Mouse (Mus musculus): Measurements from ENCODE around the gene Prrt1.

The Prrt1 gene

DNA sequence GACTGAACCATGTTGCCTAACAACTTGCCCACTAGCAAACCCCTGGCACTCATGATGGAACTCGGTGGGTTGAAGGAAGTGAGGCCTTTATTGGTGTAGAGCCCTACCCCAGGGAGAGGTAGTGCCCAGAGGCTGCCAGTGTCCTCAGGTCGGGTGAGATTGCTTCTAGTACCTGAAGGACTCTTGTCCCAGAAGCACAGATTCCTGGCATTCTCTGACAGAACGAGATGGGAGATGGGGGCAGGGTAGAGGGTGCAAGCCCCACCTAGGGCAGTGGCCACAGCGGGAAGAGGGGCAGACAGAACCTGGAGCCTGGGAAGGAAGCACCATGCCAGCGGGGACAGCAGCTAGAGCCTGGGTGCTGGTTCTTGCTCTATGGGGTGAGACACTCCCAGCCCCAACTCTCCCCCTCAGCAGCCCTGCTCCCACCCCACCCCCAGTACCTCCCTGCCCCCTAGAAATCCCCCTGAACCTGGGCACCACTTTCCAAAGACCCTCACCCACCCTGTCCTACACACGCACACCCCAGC, 31.7 kb upstream of the Prrt1 start, which contains the start of gene Ager:
TSS of gene Ager (plus strand) at position 297 of the 530 bp plus-strand sequence.
- no peak for DNase-seq (ENCODE audit: low spot score)

DNA sequence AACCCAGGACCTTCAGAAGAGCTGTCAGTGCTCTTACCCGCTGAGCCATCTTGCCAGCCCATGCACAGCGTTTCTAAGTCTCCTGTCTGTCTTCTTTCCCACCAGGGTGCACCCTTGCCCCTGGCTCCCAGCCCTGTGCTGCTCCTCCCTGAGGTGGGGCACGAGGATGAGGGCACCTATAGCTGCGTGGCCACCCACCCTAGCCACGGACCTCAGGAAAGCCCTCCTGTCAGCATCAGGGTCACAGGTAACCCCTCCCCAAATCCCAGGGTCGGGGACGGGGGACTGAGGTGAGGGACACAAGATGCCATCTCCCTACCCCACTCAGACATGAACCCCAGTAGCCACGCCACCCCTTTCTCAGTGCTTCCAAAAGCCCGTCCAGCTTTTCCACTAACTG, 29.4 kb upstream of the Prrt1 start:
- no peak for DNase-seq (ENCODE audit: low spot score)

DNA sequence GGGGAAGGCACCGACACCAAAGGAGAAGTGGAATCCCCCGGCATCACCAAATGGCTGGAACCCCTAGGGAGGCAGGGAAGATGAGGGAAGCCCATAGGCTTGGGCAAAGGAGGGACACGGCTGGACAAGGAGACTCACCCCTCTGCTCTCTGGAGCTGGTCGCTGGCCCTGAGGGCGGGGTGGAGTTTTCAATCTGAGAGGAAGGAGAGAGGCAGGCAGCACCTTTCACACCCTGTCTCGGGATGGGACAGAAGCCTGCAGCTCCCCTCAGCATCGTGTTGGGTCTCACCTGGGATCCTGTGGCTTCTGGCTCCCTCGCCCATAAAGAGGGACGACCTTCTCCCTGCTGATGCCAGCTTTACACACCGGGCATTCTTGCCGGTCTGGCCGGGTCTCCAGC, 27.5 kb upstream of the Prrt1 start:
- DNase-seq (ENCODE audit: low spot score) = no peak

DNA sequence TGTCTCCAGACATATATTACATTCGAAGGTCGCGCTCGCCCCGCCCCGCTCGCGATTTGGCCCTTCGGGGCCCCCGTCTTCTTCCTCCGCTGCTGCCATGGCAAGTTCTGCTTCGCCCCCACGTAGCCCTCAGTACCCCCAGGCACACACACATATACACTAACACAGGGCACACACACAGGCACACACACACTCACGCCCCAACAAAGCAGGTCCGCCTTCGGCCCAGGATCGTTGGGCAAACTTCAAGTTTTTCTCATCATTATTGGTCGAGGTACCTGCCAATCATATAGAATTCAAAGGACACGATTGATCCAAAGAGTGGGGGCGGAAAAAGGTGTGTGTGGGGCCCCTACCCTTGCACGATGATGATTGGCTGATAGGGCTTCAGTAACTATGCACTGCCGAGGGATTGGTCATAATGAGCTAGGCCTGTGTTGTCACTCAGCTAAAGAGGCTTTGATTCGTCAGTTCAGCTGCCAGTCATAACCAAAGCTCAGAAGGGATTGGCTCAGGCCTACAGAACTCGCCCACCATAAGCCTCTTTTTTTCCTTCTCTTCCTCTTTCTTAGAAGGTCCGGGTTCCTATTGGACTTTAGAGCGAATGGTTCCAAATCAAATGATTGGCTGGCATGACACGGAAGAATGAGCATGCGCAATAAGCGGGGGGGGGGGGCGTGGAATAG, 25.8 kb upstream of the Prrt1 start, which contains the start of gene Rnf5:
TSS of gene Rnf5 (minus strand) at position 316 of the 686 bp plus-strand sequence.
- DNase-seq (ENCODE audit: low spot score) = peak; percentile 100

DNA sequence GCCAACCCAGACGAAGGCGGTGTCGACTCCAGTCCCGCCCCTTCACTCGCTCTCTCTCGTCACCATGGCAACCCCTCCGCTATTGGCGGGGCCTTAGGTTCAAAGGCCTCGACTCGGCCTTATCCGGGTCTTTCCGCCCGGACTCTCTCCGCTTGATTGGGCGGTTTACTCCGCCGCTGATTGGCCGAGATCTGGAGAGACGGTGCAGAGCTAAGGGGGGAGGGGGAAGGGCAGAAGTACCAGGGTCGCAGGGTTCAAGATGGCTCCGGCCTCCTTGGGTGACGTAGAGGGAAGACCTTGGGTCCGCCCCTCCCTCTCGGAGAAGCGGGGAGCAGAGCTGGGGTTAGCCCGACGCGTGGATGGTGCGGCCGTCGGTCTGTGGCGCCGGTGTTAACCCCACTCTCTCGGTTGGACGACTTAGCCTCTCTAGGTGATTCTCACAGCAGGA, 25.2 kb upstream of the Prrt1 start, which contains the start of gene Agpat1:
TSS of gene Agpat1 (plus strand) at position 202 of the 448 bp plus-strand sequence.
- DNase-seq (ENCODE audit: low spot score) = no peak

DNA sequence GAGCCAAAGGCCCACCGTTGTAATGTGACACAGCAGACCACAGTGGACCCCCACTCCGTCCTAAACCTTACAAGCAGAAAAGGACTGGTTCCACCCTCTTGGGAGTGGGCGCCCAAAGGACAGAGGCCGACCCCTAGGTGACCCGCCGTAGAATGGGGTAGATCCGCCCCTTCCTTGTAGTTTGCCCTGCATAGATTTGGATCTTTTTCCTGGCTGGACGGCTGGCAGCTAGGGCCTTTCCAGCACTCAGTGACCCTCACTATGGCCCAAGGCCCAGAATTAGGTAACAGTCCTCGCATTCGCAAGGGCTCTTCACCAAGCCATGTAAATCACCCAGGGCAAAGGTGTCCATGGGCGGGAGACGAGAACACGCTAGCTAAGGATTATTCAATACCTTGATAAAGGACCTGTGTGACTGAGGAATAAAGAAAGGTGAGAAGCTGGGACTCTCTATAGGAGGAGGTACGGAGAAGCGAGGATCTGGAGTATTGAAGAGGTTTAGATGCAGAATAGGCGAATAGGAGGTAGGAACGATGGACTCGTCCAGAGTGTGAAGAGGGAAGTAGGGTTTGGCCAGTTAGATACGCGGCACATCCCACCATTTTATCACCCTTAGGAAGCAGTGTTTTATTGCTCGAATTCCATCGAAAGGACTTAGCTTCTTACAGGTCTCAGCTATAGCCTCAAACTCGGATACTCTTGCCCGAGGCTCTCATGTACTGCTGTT, 24.7 kb upstream of the Prrt1 start:
- DNase-seq (ENCODE audit: low spot score) = peak; percentile 46

DNA sequence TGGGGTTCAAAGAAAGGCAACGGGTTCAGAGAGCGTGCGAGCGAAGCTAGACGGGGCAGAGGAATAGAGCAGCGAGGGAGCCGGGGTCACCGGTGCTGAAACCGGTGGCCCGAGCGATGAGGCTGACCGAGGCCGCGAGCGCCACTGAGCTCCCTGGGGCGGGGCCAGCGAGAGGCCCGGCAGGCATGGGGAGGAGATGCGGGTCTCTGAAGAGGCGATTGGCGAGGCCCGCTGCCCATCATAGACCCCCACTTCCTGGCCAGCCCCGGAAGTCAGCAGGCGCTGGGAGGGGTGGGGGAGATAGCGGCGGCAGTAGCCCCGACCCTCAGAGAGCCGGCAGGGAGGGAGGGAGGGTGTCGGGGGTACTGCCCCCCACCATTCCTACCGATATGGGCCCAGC, 23.7 kb upstream of the Prrt1 start:
- DNase-seq (ENCODE audit: low spot score) = peak; percentile 96

DNA sequence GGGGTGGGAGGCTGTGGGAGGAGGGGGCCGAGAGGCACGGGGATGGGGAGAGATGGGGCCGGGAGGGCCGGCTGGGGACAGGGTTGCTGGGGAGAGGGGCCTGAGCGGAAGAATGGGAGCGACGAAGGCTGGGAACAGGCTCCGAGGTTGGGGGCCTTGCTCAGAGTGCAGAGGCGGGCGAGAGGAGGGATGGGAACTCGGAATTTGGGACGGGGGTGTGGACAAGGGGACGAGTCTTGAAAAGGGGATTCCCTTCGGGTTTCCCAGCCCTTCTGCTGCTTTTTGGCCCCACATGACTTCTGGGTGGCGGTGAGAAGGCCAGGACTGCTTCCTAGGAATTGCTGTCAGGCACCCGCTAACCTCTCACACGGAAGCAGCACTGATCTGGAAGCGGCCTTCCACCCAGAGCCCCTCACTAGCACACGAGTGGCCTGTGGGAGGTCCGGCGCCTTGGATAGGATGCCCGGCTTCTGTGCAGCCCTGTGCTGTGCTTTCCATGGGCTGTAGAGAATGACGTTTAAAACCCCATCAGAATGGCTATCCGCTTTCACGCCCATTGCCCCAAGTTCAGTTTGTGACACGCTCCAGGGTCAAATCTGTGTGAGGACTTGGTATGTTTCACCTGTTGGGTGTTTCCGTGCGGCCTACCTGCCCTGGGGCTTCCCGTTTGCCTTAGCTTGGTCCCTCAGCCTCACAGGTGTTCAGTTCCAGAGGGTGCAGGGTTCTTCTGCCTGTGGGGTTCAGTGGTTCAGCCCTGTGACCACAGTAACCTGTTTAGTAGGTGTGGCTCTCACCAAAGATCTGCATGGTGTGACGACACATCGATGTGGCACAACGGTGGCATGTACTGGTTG, 22.9 kb upstream of the Prrt1 start:
- no peak for DNase-seq (ENCODE audit: low spot score)

DNA sequence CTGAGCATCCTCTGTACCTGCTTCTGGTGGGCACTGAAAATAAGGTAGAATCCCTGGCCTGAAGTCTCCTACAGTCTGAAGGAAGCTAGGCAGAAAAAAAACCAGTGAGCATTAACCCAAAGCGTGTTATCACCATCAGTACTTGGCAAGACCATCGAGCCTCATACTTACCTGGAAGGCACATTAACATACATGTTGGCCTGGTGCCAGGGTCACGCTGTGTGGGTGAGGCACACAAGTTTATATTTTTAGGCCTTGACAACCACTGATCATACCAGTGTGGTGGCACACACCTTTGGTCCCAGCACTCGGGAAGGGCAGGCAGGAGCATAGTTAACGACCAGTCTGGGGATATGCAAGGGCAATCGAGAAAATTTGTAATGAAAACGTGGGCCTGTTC, 21.3 kb upstream of the Prrt1 start:
- DNase-seq (ENCODE audit: low spot score) = no peak

DNA sequence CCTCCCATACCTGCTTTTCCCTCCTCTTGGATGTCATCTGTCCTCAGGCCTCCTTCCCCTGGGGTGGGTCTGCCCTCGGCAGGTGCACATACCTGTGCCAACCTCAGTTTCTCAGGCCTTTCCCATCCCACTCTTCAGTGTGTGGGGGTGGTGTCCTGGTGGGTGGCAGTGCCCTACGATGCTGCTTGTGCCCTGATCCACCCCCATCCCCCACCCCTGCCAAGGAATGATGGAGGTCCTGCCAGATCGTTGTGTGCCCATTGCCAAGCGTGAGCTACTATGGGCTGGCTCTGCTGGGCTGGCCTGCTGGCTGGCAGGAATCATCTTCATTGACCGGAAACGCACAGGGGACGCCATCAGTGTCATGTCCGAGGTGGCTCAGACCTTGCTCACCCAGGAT, 18.3 kb upstream of the Prrt1 start:
- no peak for DNase-seq (ENCODE audit: low spot score)

DNA sequence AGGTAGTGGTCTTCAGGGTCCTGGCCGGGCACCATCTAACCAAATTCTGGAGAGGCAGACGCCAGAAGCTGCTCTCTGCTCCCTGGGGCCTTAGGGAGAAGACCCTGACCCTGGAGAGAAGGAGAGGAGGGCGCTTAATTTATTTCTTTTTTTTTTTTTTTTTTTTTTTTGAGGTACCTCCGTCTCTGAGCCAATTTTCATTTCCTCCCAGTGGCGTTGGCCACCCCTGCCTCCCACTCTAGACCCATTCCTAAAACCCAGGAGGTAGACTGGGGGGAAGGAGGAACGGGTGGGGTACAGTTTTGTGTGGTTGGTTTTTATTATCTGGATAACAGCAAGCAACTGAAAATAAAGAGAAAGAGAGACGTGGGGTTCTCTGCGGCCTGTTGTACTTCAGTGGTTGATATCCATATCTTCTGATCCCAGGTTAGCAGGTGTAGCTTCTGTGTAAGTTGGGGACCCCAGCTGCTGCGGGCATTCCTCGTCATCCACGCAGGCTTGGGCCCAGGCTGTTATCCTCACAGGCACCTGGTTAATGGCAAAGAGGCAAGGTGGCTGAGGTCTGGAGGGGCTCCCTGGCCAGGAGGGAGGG, 16.2 kb upstream of the Prrt1 start:
- DNase-seq (ENCODE audit: low spot score) = no peak

DNA sequence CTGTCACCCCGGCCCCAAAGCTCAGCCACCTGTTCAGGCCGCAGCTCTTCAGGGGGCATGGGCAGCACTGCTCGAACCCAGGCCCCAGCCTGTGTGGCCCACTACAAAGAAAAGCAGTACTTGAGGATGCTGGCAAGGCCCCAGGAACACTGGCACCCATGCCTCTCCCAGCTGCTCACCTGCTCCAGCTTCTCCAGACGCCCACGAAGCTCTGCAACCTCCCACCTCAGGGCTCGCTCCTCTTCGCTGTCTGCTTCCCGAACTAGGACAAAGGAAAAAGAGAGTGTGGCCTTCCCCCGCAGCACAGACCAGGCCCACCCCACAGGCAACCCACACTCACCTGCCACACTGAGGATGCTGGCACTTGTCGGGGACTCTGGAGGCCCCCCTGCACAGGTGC, 15.5 kb upstream of the Prrt1 start:
- DNase-seq (ENCODE audit: low spot score) = no peak

DNA sequence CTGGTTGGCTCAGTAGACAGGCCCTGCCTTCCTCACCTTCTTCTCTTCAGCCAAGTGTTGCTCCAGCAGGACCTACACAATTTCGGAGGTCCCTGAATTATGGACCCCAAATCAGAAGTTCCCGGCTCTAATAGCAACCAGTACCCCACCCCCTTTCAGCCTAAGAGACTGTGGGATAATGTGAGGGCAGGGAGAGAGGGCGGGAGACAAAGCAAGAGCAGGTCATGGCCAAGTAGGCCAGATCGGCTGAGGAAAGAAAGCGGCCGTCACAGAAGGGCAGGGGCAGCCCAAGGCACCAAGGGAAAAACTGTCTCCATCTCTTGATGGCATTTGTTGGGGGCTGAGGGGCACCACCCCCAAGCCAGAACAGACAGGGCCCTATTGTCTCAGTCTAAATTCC, 13.5 kb upstream of the Prrt1 start, which contains the start of gene Egfl8:
TSS of gene Egfl8 (minus strand) at position 101 of the 400 bp plus-strand sequence.
- no peak for DNase-seq (ENCODE audit: low spot score)

DNA sequence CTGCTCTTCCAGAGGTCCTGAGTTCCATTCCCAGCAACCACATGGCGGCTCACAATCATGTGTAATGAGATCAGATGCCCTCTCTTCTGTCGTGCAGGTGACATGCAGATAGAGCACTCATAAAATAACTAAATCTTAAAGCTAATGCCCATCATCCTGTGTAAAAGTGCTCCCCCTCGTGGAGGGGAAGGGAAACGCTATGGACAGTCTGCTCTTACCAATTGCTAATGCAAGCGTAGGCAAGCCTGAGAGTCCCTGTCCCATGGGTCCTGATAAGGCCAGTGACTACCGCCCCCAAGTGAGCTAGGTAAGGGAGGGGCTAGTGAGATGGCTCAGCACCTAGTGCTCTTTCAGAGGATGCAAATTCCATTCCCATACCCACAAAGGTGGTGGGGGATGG, 10.3 kb upstream of the Prrt1 start:
- peak; percentile 49 for DNase-seq (ENCODE audit: low spot score)

DNA sequence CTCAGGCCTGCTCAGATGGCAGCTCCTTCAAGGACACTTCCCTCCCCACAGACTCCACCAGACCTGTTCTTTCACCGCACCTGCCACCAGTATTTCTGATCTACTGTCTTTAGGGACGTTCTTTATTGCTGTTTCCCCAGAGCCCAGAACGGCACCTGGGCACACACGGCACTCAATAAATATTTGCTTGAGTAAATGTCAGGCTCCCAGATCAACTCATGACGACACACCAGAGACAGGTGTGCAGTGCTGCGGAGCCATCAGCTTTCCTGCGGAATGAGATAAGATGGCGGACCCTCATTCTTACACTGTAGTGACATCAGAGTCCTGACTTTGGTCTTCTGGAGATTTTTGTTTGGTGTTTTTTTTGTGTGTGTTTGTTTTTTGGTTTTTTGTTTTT, 8.3 kb upstream of the Prrt1 start:
- no peak for DNase-seq (ENCODE audit: low spot score)

DNA sequence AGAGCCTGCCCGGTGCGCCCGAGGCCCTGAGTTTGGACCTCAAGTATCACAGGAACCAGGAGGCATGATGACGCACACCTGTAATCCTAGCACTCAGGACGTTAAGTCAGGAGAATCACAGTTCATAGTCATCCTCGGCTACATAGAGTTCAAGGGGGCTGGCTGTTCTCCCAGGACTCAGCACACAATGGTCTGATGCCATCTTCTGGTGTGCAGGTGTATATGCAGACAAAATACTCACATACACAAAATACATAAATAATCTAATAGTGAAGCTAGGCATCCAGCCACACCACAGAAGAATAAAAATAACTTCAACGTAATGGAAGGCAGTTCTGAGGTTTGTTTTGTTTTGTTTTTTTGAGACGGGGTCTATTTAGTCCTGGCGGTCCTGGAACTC, 6.2 kb upstream of the Prrt1 start:
- DNase-seq (ENCODE audit: low spot score) = no peak

DNA sequence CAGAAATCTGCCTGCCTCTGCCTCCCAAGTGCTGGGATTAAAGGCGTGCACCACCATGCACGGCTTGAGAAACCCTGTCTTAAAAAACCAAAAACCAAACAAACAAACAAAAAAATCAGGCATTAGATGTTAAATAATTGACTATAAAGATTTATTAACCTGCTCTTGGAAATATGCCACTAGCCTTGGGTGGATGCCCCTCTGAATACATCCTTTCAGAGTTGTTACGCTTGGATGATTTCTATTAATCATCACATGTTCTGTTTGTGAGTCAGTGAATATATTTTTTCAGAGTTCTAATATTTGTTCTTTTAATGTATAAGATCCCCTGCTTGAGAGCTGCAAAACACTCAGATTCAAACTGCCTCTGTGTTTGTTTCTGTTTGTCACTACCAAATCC, 4.4 kb upstream of the Prrt1 start:
- DNase-seq (ENCODE audit: low spot score) = no peak

DNA sequence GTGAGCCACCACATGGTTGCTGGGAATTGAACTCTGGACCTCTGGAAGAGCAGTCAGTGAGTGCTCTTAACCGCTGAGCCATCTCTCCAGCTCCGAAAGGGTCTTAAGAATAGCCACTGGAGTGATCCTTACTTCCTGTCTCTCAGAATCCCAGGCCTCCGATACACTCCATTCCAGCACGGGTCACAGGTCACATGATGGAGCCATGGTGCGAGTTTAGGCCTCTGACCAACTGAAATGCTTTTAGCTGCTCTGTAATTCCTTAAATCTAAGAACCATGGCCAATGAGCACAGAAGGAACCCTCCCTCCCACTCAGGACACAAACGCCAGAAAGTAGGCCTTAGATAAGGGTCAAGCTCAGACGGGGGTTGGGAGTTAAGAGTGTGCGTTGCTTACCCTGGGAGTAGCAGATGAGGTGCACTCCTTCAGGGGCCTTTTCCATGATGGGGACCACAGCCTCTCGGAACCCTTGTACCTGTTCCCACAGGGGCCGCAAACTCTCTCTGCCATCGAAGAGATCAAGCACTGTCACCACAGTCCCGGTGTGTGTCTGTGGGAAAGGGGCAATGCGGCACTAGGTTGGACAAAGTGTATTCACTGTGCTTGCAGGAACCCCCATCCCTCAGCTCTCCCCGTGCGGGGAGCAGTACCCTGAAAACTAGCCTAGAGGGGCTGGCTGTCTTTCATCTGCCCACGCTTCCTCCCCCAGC, 3.1 kb upstream of the Prrt1 start:
- no peak for DNase-seq (ENCODE audit: low spot score)

DNA sequence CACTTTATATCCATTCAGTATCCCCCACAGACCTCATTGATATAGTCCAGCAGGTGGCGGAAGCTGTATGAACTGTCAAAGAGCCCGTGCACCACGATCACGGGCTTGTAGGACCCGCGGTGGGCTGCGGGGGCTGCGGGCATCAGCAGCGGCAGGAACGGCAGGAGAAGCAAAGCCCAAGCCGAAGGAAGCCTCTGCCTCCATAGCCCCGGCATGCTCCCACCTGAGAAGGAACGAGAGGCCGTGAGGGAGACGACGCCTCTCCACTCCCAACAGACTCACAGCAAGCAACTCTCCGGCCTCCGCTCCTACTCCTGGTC, 2.6 kb upstream of the Prrt1 start:
- peak; percentile 65 for DNase-seq (ENCODE audit: low spot score)

DNA sequence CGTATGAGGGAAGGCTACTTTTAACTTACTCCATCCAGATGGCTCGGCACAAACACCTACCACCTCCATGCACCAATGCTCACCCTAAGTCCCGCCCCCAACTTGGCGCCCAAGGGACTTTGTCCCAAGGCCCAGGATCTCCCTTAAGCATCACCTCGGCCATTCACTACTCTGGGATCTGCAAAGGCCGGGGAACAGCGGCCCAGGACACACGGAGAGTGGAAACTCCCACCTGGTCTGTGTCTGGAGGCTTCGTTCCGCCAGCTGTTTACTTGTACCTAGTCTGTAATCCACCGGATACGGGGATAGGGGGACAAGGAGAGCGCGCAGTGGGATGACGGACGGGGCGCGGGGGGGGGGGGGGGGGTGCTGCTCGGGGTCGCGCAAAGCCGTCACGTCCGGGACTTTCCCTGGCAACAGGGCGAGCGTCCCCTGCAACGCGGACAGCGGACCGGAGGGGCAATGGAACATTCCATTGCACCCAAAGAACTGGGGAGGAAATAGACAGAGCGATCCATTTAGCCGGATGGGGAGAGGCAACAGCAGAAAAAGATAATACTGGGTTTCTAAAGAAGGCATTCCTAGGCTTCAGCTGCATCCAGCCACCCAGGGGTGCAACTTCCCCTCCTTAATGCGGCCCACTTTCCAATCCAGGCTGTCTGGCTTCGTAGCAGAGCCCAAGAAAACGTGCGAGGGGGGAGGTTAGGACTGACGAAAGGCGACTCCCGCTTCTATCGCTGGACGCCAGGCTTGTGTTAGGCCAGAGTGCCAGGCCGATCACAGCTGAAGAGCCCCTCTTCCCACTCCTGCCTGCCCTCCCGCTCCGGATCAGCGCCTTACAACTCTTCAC, 2.0 kb upstream of the Prrt1 start:
- DNase-seq (ENCODE audit: low spot score) = peak; percentile 94

Measured in yolk sac, embryonic 10.5 days (tissue).